Mouse (Mus musculus) heart, postnatal 0 days (tissue): ENCODE measurements around the gene Astn2. TPM values are rescaled to one million over a fixed set of nuclear protein-coding genes. Genes with fewer than 3 reads are reported as not detected.
A peak's percentile ranks its signal among the peaks of the same experiment; 100 is the strongest.

Experiments used
- ATAC-seq: fragments of 200-750 bp; cut with Nextera tagmentation; 2 replicates; pipeline ENCODE4 v1.8.0; 2017; ENCODE audit warnings: low read depth, moderate number of reproducible peaks, moderate library complexity; ENCODE audit not compliant: insufficient read depth
- DNase-seq: peaks from one replicate; pipeline ENCODE4 v3.0.0-alpha.2; 2016; ENCODE audit warnings: low spot score
- H3K27ac ChIP-seq: fragments of 300-500 bp; sonication (generic); 2 replicates; pipeline ENCODE4 v1.5.1; 2014; ENCODE audit warnings: low read depth, mild to moderate bottlenecking
- H3K27me3 ChIP-seq: fragments of 300-500 bp; sonication (generic); 2 replicates; pipeline ENCODE4 v1.6.1; 2014; ENCODE audit warnings: low read length, mixed read lengths; ENCODE audit not compliant: control insufficient read depth, insufficient read depth
- H3K36me3 ChIP-seq: fragments of 300-500 bp; sonication (generic); replicated peaks from 2 replicates; pipeline ENCODE4 v1.6.1; 2014; ENCODE audit warnings: low read length, mixed read lengths; ENCODE audit not compliant: control insufficient read depth, insufficient read depth
- H3K4me1 ChIP-seq: fragments of 300-500 bp; sonication (generic); 2 replicates; pipeline ENCODE4 v1.6.1; 2014; ENCODE audit warnings: antibody characterized with exemption; ENCODE audit not compliant: control insufficient read depth, insufficient read depth
- H3K4me2 ChIP-seq: fragments of 300-500 bp; sonication (generic); 2 replicates; pipeline ENCODE4 v1.6.1; 2014; ENCODE audit warnings: low read depth, mild to moderate bottlenecking, low read length, moderate library complexity
- H3K4me3 ChIP-seq: fragments of 300-500 bp; sonication (generic); 2 replicates; pipeline ENCODE4 v1.5.1; 2014; ENCODE audit warnings: low read depth, low read length
- H3K9ac ChIP-seq: fragments of 300-500 bp; sonication (generic); replicated peaks from 2 replicates; pipeline ENCODE4 v1.6.1; 2014; ENCODE audit warnings: low read depth, low read length, mixed read lengths
- H3K9me3 ChIP-seq: fragments of 300-500 bp; sonication (generic); replicated peaks from 2 replicates; pipeline ENCODE4 v1.6.1; 2016; ENCODE audit warnings: low read length; ENCODE audit not compliant: control insufficient read depth
- CTCF ChIP-seq: IDR thresholded peaks from 2 replicates; pipeline ENCODE4 v1.5.1; 2016; ENCODE audit warnings: antibody characterized with exemption, control low read depth, low read depth
- EP300 ChIP-seq: IDR thresholded peaks from 2 replicates; pipeline ENCODE4 v1.6.1; 2016; ENCODE audit warnings: antibody characterized with exemption, low read depth
- WGBS: fragments of 180-500 bp; shearing (Covaris S2); extraction: QIAGEN DNeasy Blood & Tissue Kit; methylation state at CpG from one replicate; pipeline ENCODE4 v1.1.7; 2014; 5-methylcytosine and 5-hydroxymethylcytosine counted together
- polyA plus RNA-seq: library from polyadenylated mRNA; unstranded; fragments of >200 nt; fragmentation: Nextera tagmentation; extraction: Ambion mirVana; gene quantifications from 2 replicates; pipeline ENCODE4 v1.2.1, GENCODE M21; 2015
- total RNA-seq: library from RNA; depleted of rRNA; stranded (reverse); fragments of >200 nt; gene quantifications from 2 replicates; pipeline ENCODE4 v1.2.3, GENCODE M21; 2014; ENCODE audit warnings: low replicate concordance

The Astn2 gene
- total and polyA plus RNA-seq, 2 experiments from 2014 or later: 0.25 to 3.7 TPM

DNA sequence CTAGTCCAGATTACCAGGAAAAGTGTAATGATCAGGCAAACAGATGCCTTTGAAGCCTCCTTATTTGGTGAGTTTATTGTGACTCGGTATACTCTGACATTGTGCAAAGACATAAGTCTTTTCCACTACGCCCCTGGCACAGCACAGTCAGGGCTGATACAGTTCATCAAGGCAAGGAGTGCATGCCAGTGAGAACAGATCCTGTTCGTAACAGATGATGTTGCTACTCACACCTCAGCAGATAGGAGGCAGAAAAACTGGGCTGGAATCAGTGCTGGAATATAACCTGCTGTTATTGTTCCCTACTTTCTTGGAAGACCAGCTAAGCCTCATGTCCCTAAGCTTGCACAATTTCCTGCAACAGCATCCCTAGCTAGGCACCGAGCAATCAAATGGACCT is 565.6 kb downstream of the Astn2 start:
- WGBS: 78% methylated on average over 4 of the region's 4 CpGs
- ATAC-seq (no peak), DNase-seq (no peak)
- Histone ChIP-seq H3K9ac (no peak overlapping the region), H3K4me2 (no peak overlapping the region), H3K27ac (no peak overlapping the region), H3K4me1 (no peaks in the 10 kb centered on the region), H3K36me3 (no peaks in the 10 kb centered on the region), H3K9me3 (no peaks in the 10 kb centered on the region), H3K4me3 (no peak overlapping the region), H3K27me3 (no peaks in the 10 kb centered on the region)
- TF ChIP-seq CTCF (no peak), EP300 (no peak)

DNA sequence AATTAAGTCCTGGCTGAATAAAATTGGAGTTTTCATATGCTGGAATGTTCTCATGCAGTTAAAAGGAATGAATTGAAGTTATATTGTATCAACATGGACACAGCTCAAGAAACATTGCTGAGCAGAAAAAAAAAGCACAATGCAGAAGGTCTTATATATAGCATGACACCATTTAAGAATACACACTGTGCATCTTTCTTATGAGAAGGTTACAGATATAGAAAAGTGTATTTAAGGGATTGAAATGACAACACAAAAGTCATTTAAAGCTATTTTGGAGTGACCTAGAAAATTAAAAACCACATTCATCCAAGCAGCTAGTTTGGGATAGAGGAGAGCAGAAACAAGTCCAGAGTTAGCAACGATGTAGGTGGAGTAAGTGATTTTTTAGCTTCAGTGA is 571.4 kb downstream of the Astn2 start:
- TF ChIP-seq CTCF (no peak), EP300 (no peak)
- H3K27me3 ChIP-seq: no peaks in the 10 kb centered on the region
- no peak overlapping the region for H3K9ac ChIP-seq
- no peak overlapping the region for H3K4me3 ChIP-seq
- H3K9me3 ChIP-seq: no peaks in the 10 kb centered on the region
- DNase-seq: no peak
- no peaks in the 10 kb centered on the region for H3K36me3 ChIP-seq
- H3K27ac ChIP-seq: no peak overlapping the region
- no peak overlapping the region for H3K4me2 ChIP-seq
- ATAC-seq: no peak
- 87% methylated on average over 1 of the region's 1 CpGs for WGBS
- H3K4me1 ChIP-seq: no peaks in the 10 kb centered on the region

DNA sequence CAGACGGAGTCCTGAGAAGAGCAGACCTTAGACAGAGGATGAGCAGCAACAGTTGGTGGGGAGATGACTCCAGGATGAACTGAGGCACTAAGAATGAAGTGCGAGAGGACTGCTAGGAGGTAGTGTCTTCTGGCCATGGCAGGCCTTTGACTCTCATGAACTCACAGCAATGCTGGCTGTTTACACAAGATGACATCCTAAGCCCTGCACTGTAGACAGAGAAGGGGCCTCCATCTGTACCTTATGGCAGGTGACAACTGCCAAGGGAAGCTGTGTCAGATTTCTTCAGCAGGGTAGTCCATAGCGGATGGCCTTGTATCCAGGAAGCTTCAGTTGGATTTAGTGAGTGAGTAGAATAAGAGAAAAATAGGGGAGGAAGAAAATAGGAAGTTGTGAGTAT is 572.5 kb downstream of the Astn2 start:
- no peak overlapping the region for H3K4me3 ChIP-seq
- TF ChIP-seq EP300: no peak
- TF ChIP-seq CTCF: no peak
- no peaks in the 10 kb centered on the region for H3K36me3 ChIP-seq
- no peak for ATAC-seq
- no peak overlapping the region for H3K9ac ChIP-seq
- 90% methylated on average over 3 of the region's 3 CpGs for WGBS
- H3K27me3 ChIP-seq: no peaks in the 10 kb centered on the region
- no peaks in the 10 kb centered on the region for H3K4me1 ChIP-seq
- no peaks in the 10 kb centered on the region for H3K9me3 ChIP-seq
- no peak overlapping the region for H3K27ac ChIP-seq
- no peak overlapping the region for H3K4me2 ChIP-seq
- no peak for DNase-seq

DNA sequence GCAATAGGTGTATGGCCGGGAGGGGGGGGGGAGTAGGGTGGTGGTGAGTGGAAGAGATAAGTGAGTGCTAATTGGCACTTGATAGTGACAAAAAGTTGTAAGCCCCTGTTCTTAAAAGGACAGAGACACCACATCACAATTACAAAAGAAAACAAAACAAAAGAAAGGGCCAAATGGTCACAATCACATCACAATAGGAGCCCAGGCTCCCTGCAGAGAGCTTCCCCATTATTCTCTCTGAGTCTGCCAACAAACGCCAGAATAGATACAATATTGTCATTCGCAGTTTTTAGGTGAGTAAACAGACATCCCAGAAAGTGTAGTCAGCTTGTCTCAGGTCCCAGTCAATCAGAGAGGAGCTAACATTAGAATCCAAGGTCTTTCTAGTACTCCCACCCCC is 573.9 kb downstream of the Astn2 start:
- WGBS: 22% methylated on average over 3 of the region's 3 CpGs
- ATAC-seq: no peak
- TF ChIP-seq EP300 (no peak), CTCF (no peak)

DNA sequence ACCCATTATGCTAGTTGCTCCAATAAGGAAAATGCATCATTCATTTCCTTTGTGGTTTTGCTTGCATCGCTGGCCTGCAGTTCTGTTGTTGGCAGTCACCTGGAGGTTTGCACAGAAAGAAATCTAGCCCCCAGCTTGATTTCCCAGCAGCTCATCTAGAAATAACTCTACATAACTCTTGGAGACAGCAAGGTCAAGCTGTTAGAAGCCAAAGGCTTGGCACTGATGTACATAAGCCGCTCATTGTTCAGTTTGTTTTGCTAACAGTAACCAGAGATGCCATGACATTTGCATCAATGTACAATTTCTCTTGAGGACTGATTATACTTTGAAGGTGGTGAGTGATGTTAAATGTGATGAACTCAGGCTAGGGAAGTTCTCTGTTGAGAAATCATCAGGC is 583.3 kb downstream of the Astn2 start:
- ATAC-seq (peak; percentile 88), DNase-seq (peak; percentile 73)
- H3K9ac ChIP-seq: no peak overlapping the region
- no peaks in the 10 kb centered on the region for H3K36me3 ChIP-seq
- H3K4me3 ChIP-seq: no peak overlapping the region
- H3K9me3 ChIP-seq: no peaks in the 10 kb centered on the region
- H3K4me1 ChIP-seq: peaks cover 14% of the 10 kb centered on the region
- H3K27me3 ChIP-seq: no peaks in the 10 kb centered on the region
- peak overlapping the region; percentile 84 for H3K27ac ChIP-seq
- WGBS: 21% methylated on average over 2 of the region's 2 CpGs
- no peak for TF ChIP-seq CTCF
- TF ChIP-seq EP300: 0 out of 2 replicates have a peak, but pooled peaks have one; percentile 30
- no peak overlapping the region for H3K4me2 ChIP-seq

More for the DNA sequence above, 573.9 kb downstream of the Astn2 start:
- DNase-seq: no peak
- H3K4me1 ChIP-seq: no peaks in the 10 kb centered on the region
- H3K4me2 ChIP-seq: no peak overlapping the region
- no peak overlapping the region for H3K27ac ChIP-seq
- no peak overlapping the region for H3K4me3 ChIP-seq
- no peaks in the 10 kb centered on the region for H3K27me3 ChIP-seq
- no peaks in the 10 kb centered on the region for H3K9me3 ChIP-seq
- no peak overlapping the region for H3K9ac ChIP-seq
- H3K36me3 ChIP-seq: no peaks in the 10 kb centered on the region

DNA sequence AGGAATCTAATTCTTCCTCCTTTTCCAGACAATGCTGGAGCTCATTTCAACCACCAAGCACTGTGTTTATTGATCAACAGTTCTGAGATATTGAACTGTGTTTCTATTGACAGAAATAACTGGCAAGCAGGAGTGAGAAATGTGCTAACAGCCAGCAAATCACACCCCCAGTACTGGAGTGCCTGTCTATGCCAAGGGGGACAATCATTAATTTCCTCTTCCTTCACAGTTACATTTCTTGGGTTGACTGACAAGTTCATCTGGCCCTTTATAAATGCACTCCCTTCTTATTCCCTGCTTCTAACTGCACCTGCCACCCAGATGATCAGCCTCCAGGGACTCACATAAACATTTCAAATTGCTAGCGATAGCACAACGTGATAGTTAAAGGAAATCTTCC is 584.2 kb downstream of the Astn2 start:
- Histone ChIP-seq H3K4me1 (peaks cover 14% of the 10 kb centered on the region), H3K4me3 (no peak overlapping the region), H3K4me2 (no peak overlapping the region), H3K9me3 (no peaks in the 10 kb centered on the region), H3K27ac (peak overlapping the region; percentile 84), H3K9ac (no peak overlapping the region), H3K27me3 (no peaks in the 10 kb centered on the region), H3K36me3 (no peaks in the 10 kb centered on the region)
- no peak for DNase-seq
- ATAC-seq: no peak
- 56% methylated on average over 2 of the region's 2 CpGs for WGBS
- TF ChIP-seq CTCF (no peak), EP300 (no peak)
